Mouse (Mus musculus): Measurements from ENCODE around the gene Gulp1.

- TF ChIP-seq CTCF (IDR thresholded peaks at IDR 0.05; ENCODE audit: low read depth, low read length), result no peak
- TF ChIP-seq POLR2A (IDR thresholded peaks at IDR 0.05; ENCODE audit: extremely low read depth, insufficient read depth, low read length), result no peak
These were observed 252.5 kb downstream of the Gulp1 start for GRCm38 (mm10) chr1:44803594-44804372.

Data from liver, adult 2 months (tissue).